Mouse (Mus musculus) stomach, embryonic 14.5 days (tissue): Measurements from ENCODE around the gene Ccr6. TPM values are rescaled to one million over a fixed set of nuclear protein-coding genes. Genes with fewer than 3 reads are reported as not detected.
A peak's percentile ranks its signal among the peaks of the same experiment; 100 is the strongest.

Experiments
- ATAC-seq: fragments of 200-750 bp; cut with Nextera tagmentation; 2 replicates; pipeline ENCODE4 v1.8.0; 2017; ENCODE audit warnings: low read depth, moderate TSS enrichment; ENCODE audit not compliant: insufficient number of reproducible peaks, insufficient read depth, low FRiP score
- H3K27ac ChIP-seq: fragments of 300-500 bp; sonication (generic); 2 replicates; pipeline ENCODE4 v1.5.1; 2014; ENCODE audit warnings: mild to moderate bottlenecking, low read length, moderate library complexity, mixed read lengths
- H3K27me3 ChIP-seq: fragments of 300-500 bp; sonication (generic); 2 replicates; pipeline ENCODE4 v1.6.1; 2014; ENCODE audit warnings: low read length, control low read depth, mixed read lengths; ENCODE audit not compliant: control insufficient read depth, insufficient read depth
- H3K36me3 ChIP-seq: fragments of 300-500 bp; sonication (generic); 2 replicates; pipeline ENCODE4 v1.6.1; 2014; ENCODE audit warnings: mild to moderate bottlenecking, control low read depth, low read length, moderate library complexity, mixed read lengths; ENCODE audit not compliant: control insufficient read depth, insufficient read depth
- H3K4me1 ChIP-seq: fragments of 300-500 bp; sonication (generic); 2 replicates; pipeline ENCODE4 v1.6.1; 2014; ENCODE audit warnings: low read length, control low read depth, mixed read lengths; ENCODE audit not compliant: control insufficient read depth, insufficient read depth
- H3K4me2 ChIP-seq: fragments of 300-500 bp; sonication (generic); replicated peaks from 2 replicates; pipeline ENCODE4 v1.6.1; 2014; ENCODE audit warnings: low read depth, low read length, control low read depth
- H3K4me3 ChIP-seq: fragments of 300-500 bp; sonication (generic); 2 replicates; pipeline ENCODE4 v1.5.1; 2014; ENCODE audit warnings: low read depth, low read length, control low read depth
- H3K9ac ChIP-seq: fragments of 300-500 bp; sonication (generic); replicated peaks from 2 replicates; pipeline ENCODE4 v1.6.1; 2014; ENCODE audit warnings: low read depth, mild to moderate bottlenecking, control low read depth, low read length, moderate library complexity, mixed read lengths
- H3K9me3 ChIP-seq: fragments of 300-500 bp; sonication (generic); 2 replicates; pipeline ENCODE4 v1.6.1; 2016; ENCODE audit warnings: low read depth, low read length, control low read depth; ENCODE audit not compliant: control insufficient read depth
- WGBS: fragments of 180-500 bp; shearing (Covaris S2); extraction: QIAGEN DNeasy Blood & Tissue Kit; methylation state at CpG from one replicate; pipeline ENCODE4 v1.1.7; 2014; 5-methylcytosine and 5-hydroxymethylcytosine counted together
- polyA plus RNA-seq: library from polyadenylated mRNA; unstranded; fragments of >200 nt; fragmentation: Nextera tagmentation; extraction: Ambion mirVana; gene quantifications from 2 replicates; pipeline ENCODE4 v1.2.1, GENCODE M21; 2014

Ccr6 gene
- polyA plus RNA-seq, 1 experiment from 2014 or later, result 0.71 TPM

DNA sequence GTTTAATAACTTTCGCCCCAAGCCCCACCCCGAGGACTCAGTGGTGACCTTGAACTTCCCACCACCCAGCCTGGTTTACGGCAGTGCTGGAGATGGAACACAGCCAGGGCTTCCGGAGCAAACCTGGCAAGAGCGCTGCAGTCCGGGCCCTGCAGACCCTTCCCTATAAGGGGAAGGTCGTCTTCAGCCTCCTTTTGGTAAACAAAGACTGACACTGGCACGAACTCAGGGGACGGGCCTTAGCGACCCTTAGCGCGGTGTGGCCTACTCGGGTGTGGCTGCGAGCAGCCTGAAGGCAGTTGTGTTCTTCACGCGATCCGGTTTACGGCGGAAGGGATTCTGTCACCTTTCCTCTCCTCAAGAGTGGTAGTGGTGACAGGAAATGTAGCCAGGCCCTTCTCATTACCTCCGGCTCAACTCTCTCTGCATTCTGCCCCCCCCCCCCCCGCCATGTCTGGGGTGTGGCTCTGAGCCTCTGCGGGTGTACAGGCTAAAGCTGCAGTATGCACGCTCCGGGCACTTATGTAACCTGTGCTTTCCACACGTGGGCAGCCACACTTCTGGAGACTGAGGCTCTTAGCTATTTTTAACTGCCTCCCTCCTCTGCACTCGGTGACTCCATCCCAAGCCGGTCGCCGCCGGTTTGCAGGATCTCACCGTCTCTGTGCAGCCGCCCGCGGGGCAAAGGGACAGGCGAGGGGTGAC is 47.1 kb downstream of the Ccr6 start, which contains the start of gene Mpc1:
Mpc1 (plus strand) TSS at position 84 of the 705 bp plus-strand sequence.
- peak within 1 kb of the TSS; percentile 100 for H3K4me2 ChIP-seq
- 1% methylated on average over 34 of the region's 35 CpGs for WGBS
- peak within 1 kb of the TSS; percentile 87 for H3K4me3 ChIP-seq
- H3K27ac ChIP-seq, result peak within 1 kb of the TSS; percentile 93
- no peaks in the 10 kb centered on the region for H3K9me3 ChIP-seq
- 0 out of 2 replicates have a peak, but pooled peaks cover 3% of the 10 kb centered on the region for H3K4me1 ChIP-seq
- H3K9ac ChIP-seq, result peak within 1 kb of the TSS; percentile 76
- peak; percentile 67 for ATAC-seq
- H3K36me3 ChIP-seq, result no peaks in the 10 kb centered on the region
- H3K27me3 ChIP-seq, result no peaks in the 10 kb centered on the region

- Histone ChIP-seq H3K4me1 (0 out of 2 replicates have a peak, but pooled peaks cover 3% of the 10 kb centered on the region), H3K4me3 (peak overlapping the region; percentile 87), H3K9ac (peak overlapping the region; percentile 76), H3K9me3 (no peaks in the 10 kb centered on the region), H3K36me3 (no peaks in the 10 kb centered on the region), H3K4me2 (peak overlapping the region; percentile 100), H3K27me3 (no peaks in the 10 kb centered on the region), H3K27ac (peak overlapping the region; percentile 93)
- peak; percentile 98 for ATAC-seq
- under 1% methylated on average over 68 of the region's 77 CpGs for WGBS
Observed at GRCm38 (mm10) chr17:8283526-8284253, 47.8 kb downstream of the Ccr6 start.

DNA sequence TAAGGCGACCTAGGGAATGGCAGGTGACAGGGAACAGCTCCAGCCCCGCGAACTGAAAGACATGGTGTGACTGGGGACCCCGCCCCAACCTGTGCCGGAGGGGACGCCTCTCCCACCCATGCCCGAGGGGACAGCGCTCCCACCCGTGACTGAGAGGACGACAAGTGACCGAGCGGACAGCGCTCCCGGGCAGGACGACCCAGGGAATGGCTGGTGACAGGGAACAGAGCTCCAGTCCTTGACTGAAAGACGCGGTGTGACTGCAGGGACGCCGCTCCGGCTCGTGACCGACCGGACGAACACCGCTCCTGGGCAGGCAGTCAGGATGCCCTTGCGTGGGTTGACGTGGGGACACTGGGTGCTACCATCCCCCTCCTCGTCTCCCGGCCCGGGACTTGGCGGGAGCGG is 48.4 kb downstream of the Ccr6 start:
- Histone ChIP-seq H3K4me2 (peak overlapping the region; percentile 100), H3K4me3 (peak overlapping the region; percentile 87), H3K27ac (no peak overlapping the region), H3K9ac (peak overlapping the region; percentile 76), H3K36me3 (no peaks in the 10 kb centered on the region; the same call in 1 of the 2 replicates), H3K9me3 (no peaks in the 10 kb centered on the region), H3K4me1 (0 out of 2 replicates have a peak, but pooled peaks cover 3% of the 10 kb centered on the region), H3K27me3 (no peaks in the 10 kb centered on the region)
- ATAC-seq, result no peak
- under 1% methylated on average over 32 of the region's 32 CpGs for WGBS

GRCm38 (mm10) chr17:8285056-8285455 is 49.2 kb downstream of the Ccr6 start:
- H3K4me1 ChIP-seq, result 0 out of 2 replicates have a peak, but pooled peaks cover 3% of the 10 kb centered on the region
- 33% methylated on average over 8 of the region's 8 CpGs for WGBS
- no peaks in the 10 kb centered on the region; the same call in 1 of the 2 replicates for H3K36me3 ChIP-seq
- no peaks in the 10 kb centered on the region for H3K27me3 ChIP-seq
- H3K9ac ChIP-seq, result no peak overlapping the region
- no peak for ATAC-seq
- H3K4me3 ChIP-seq, result peak overlapping the region; percentile 87; the same call in 1 of the 2 replicates
- H3K9me3 ChIP-seq, result no peaks in the 10 kb centered on the region
- peak overlapping the region; percentile 100; the same call in 1 of the 2 replicates for H3K4me2 ChIP-seq
- no peak overlapping the region for H3K27ac ChIP-seq

DNA sequence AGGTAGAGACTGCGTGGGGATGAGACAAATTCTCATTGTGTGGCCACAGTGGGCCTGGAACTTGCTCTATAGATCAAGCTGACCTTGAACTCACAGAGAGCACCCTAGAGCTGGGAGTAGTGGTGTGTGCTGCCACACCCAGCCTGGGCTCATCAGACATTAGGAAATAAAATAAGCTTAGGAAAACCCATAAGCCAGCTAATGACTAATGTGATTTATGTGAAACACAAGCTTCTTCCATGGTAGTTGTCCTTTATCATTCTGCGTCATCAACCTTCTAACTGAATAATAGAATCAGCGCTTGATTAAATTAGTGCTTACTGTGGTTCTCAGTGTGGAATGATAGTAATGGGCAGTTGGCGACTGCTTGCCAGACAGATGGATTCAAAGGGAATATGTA is 51.1 kb downstream of the Ccr6 start:
- no peak for ATAC-seq
- Histone ChIP-seq H3K27me3 (no peaks in the 10 kb centered on the region), H3K27ac (no peak overlapping the region), H3K4me3 (no peak overlapping the region), H3K9ac (no peak overlapping the region), H3K4me1 (0 out of 2 replicates have a peak, but pooled peaks cover 3% of the 10 kb centered on the region), H3K4me2 (no peak overlapping the region), H3K36me3 (no peaks in the 10 kb centered on the region; the same call in 1 of the 2 replicates), H3K9me3 (no peaks in the 10 kb centered on the region)
- 89% methylated on average over 4 of the region's 4 CpGs for WGBS

DNA sequence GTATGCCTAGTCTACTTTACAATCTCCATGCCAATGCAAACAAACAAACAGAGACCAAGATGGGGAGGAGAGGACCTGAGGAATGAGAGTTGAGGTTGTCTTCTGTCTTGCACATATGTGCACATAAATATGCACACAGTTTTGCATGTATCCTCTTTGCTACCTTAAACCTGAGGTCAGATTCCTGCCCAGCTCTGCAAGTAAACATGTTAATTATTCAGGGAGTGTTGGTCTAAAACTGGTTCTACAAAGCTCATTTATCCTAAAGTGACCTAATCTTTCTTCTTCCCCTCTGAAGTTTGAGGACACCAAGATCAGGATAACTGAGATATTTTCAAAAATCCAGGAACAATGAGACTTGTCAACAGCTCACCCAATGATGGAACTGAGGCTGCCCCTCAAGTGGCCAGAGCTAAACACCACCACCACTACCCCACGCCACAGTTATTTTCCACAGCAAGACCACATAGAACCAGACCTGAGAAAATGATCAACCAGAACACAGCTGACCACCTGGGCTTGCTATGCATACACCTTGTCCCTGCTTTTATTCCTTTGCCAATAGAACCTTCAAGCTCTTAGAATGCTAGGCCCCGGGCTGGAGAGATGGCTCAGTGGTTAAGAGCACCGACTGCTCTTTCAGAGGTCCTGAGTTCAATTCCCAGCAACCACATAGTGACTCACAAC is 54.3 kb downstream of the Ccr6 start:
- 91% methylated on average over 3 of the region's 3 CpGs for WGBS

DNA sequence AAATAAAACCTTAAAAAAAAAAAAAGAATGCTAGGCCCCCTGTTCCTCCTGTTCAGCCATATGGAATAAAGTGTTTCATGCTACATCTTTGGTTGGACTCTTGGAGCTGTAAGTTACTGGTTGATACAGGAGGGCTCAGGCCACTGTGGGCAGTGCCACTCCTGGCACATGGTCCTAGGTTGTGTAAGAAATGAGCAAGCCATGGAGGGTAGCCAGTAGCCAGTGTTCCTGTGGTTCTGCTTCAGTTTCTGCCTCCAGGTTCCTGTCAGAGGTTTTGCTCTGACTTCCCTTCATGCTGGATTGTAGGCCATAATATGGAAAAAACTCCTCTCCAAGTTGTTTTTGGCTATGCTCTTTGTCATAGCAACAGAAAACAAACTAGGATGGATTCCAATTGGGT is 54.9 kb downstream of the Ccr6 start:
- H3K4me1 ChIP-seq, result no peaks in the 10 kb centered on the region
- H3K9ac ChIP-seq, result no peak overlapping the region
- no peak overlapping the region for H3K4me2 ChIP-seq
- H3K9me3 ChIP-seq, result no peaks in the 10 kb centered on the region
- H3K36me3 ChIP-seq, result no peaks in the 10 kb centered on the region; the same call in 1 of the 2 replicates
- ATAC-seq, result no peak
- H3K27ac ChIP-seq, result no peak overlapping the region
- H3K27me3 ChIP-seq, result no peaks in the 10 kb centered on the region
- H3K4me3 ChIP-seq, result no peak overlapping the region

More for the DNA sequence above, 54.3 kb downstream of the Ccr6 start:
- no peak overlapping the region for H3K9ac ChIP-seq
- no peaks in the 10 kb centered on the region for H3K27me3 ChIP-seq
- no peaks in the 10 kb centered on the region for H3K4me1 ChIP-seq
- no peak overlapping the region for H3K4me2 ChIP-seq
- no peak for ATAC-seq
- no peak overlapping the region for H3K4me3 ChIP-seq
- no peak overlapping the region for H3K27ac ChIP-seq
- no peaks in the 10 kb centered on the region; the same call in 1 of the 2 replicates for H3K36me3 ChIP-seq
- no peaks in the 10 kb centered on the region for H3K9me3 ChIP-seq

DNA sequence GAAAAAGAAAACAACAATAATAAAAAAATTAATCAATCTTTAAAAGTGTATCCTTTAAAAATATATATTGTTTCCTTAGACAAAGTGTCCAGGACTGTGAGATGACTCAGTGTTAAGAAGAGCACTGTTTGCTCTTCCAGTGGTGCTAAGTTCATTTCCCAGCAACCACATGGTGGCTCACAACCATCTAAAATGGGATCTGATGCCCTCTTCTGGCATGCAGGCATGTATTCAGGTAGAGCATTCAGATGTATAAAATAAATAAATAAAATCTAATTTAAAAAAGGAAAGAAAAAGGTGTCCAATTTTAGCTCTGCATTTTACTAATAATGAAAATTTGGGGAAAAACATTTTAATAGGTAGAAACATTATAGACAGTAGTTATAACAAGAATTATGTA is 60.0 kb downstream of the Ccr6 start:
- Histone ChIP-seq H3K27ac (no peak overlapping the region), H3K4me3 (no peak overlapping the region), H3K9me3 (no peaks in the 10 kb centered on the region), H3K9ac (no peak overlapping the region), H3K4me2 (no peak overlapping the region), H3K36me3 (no peaks in the 10 kb centered on the region; the same call in 1 of the 2 replicates), H3K4me1 (no peaks in the 10 kb centered on the region), H3K27me3 (no peaks in the 10 kb centered on the region)
- no peak for ATAC-seq
